Mouse (Mus musculus) 3134 (cell line): ENCODE data around the gene Oog1.
"Not testable (repeated sequence)": the region's sequence is repeated elsewhere in the genome, so short reads cannot be mapped to it uniquely, and the experiment has no call there.

Experiments used
- DNase-seq: peaks from one replicate; pipeline ENCODE4 v3.0.0-alpha.2; 2011; ENCODE audit warnings: low spot score; ENCODE audit not compliant: insufficient read length; ENCODE audit errors: extremely low read depth

The Oog1 gene

GRCm38 (mm10) chr12:87602388-87602787 lies at the start of gene Oog1:
Gene Oog1 (plus strand): TSS chr12:87602688.
- DNase-seq, result not testable (repeated sequence)

- DNase-seq, result not testable (repeated sequence)
Measured at GRCm38 (mm10) chr12:87601388-87601787, 1.1 kb upstream of the Oog1 start.

- DNase-seq, result not testable (repeated sequence)
Measured at GRCm38 (mm10) chr12:87618569-87618968, 16.1 kb downstream of the Oog1 start, which contains the start of gene Gm4027. Gene Gm4027 (plus strand): TSS chr12:87618869.

GRCm38 (mm10) chr12:87644520-87644919 lies 42.0 kb downstream of the Oog1 start, which contains the start of gene Gm16381:
Gene Gm16381 (minus strand): TSS chr12:87644620.
- not testable (repeated sequence) for DNase-seq

GRCm38 (mm10) chr12:87652916-87653703 lies 50.6 kb downstream of the Oog1 start:
- not testable (repeated sequence) for DNase-seq
